Mouse (Mus musculus): ENCODE measurements around the gene Gm11985.

DNA sequence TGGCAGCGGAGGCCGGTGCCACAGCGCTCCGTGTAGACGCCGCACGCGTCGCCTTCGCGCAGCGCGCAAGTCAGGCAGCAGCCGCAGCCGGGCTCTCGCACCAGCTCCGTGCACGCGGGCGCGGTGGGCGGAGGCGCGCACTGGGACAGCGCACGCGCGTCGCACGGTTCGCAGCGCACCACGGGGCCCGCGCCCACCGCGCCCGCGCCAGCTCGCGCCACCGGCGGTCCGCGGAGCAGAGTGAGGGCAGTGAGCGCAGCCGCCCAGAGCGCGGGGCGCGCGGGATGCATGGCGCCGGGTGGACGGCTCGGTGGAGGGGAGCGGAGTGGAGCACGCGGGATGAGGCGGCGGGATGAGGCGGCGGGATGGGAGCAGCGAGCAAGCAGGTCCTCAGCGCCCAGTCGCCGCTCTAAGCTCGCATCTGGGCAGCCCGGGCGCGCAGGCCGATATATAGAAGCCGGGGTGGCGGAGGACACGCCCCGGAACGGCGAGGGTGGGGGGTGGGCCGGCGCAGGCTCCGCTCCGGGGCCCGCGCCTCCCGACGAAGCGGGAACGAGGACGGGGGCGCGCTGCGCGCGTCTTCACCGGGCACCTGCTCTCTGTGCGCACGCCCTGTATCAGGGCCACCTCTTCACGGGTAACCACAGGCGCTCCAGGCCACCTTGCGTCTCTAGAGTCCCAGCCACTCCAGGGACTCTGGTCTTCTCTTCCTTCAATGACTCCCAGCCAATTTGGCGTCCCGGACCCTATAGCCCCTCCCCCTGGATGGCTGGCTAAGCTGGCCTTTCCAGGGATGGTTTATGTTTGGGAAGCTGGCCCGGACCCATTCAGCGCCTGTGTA, 25.4 kb upstream of the Gm11985 start, which contains the start of gene Igfbp3:
- TF ChIP-seq CTCF (IDR thresholded peaks at IDR 0.05; ENCODE audit: low read depth) (no peak), EP300 (IDR thresholded peaks at IDR 0.05; ENCODE audit: low read depth) (no peak)
